Mouse (Mus musculus): ENCODE data around the gene Rbm15. TPM values are rescaled to one million over a fixed set of nuclear protein-coding genes. Genes with fewer than 3 reads are reported as not detected.

Rbm15 gene
- polyA plus RNA-seq (2012; rRNA removed) = 4.3 and 6.9 TPM in 2 replicates

GRCm38 (mm10) chr3:107333381-107334201 lies at the start of gene Rbm15:
Rbm15 (minus strand) TSS chr3:107333673.
- under 1% methylated on average over 62 of the region's 62 CpGs for WGBS
- peak; percentile 100 for DNase-seq (ENCODE audit: low read depth, low spot score)

- WGBS = 2% methylated on average over 4 of the region's 4 CpGs
- DNase-seq (ENCODE audit: low read depth, low spot score) = peak; percentile 32
Observed at GRCm38 (mm10) chr3:107379422-107379821, 45.9 kb upstream of the Rbm15 start.

DNA sequence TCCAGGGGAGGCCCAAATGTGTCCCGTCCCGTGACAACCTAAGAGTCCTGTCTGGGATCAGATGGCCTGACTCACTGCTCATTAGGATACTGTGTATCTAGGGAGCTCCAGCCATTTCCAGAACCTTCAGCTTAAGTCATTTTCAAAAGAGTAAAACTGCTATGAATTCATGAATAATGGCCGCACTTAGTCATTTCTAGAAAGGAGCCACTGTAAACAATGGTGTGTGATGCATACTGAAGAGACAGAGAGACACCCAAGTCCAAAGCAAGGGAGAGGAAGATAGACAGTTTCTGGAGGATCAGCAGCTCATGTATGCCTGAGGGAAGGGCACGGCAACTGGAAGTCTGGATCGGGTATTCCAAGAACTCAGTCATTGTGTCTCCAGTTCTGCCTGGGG lies 45.2 kb upstream of the Rbm15 start:
- no peak for DNase-seq (ENCODE audit: low read depth, low spot score)
- whole genome bisulfite sequencing = 80% methylated on average over 5 of the region's 5 CpGs

DNA sequence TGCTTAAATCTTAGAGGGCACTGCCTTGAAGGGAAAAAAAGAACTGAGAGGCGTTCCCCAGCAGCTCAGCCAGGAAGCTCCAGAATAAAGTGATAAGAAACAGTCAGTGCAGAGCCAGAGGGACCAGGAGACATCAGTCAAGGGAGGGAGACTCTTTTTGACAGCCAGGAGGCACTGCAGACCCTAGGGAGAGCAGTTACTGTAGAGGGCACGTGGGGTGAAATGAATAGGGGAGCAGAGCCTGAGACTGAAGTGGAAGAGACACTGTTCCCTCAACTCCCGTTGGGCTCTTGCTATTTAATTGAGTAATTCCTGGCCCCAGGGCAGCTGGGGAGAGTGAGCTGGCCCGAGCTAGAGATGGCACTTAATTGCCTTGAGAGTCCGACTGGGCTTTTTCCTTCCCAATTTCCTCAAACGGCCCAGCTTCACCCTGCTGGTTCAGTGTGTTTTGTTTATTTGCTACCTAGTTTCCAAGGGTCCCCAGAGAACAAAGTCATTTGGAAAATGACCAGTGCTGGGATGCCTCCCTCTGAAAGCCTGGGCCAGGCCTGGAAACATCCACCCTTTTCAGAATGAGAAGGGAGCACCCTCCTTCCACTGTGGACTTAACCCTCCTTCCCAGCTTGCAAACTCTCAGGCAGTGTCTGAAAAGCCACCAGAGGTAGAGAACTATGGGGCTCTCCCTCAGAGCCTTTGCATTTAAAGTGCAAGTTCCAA lies 41.6 kb upstream of the Rbm15 start:
- WGBS = 12% methylated on average over 6 of the region's 6 CpGs
- DNase-seq (ENCODE audit: low read depth, low spot score) = no peak

DNA sequence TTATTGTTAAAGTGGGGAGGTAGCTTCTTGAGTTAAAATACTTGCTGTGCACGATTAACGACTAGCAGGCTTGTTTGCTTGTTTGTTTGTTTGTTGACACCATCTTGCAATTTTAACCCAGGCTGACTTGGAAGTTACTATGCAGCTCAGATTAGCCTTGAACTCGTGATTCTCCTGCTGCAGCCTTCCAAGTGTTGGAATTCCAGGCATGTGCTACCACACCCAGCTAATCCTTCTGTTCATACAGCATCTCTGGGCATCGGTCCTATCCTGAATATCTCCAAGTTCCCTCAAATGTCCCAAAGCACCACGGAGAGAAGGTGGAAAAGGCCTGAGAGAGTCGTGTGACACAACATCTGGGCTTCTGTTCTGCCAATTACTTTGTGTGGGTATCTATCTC lies 35.7 kb upstream of the Rbm15 start:
- 70% methylated on average over 6 of the region's 6 CpGs for WGBS
- no peak for DNase-seq (ENCODE audit: low read depth, low spot score)

GRCm38 (mm10) chr3:107367938-107368599 lies 34.6 kb upstream of the Rbm15 start:
- WGBS = 70% methylated on average over 8 of the region's 8 CpGs

GRCm38 (mm10) chr3:107365341-107365740 lies 31.9 kb upstream of the Rbm15 start:
- 79% methylated on average over 4 of the region's 4 CpGs for WGBS
- no peak for DNase-seq (ENCODE audit: low read depth, low spot score)

More at GRCm38 (mm10) chr3:107367938-107368599, 34.6 kb upstream of the Rbm15 start:
- DNase-seq (ENCODE audit: low read depth, low spot score) = no peak

DNA sequence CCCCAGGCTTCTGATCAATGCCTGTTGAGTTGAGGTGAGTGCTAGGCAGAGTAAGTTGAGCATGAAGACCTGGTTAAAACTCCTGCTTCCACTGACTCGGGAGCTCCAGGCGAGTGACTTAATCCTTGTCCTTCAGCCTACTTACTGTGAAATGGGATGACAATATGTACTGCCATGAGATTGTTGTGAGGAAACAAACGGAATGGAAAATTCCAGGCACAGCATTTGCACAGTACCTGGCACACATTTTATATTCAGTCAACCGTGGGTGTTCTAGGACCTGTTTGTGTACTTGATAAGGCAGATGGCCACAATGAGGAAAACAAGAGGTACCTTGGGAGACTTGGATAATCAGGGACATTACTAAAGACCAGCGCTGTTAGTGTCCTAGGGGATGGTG lies 29.9 kb upstream of the Rbm15 start:
- 81% methylated on average over 5 of the region's 5 CpGs for WGBS

GRCm38 (mm10) chr3:107360341-107360740 lies 26.9 kb upstream of the Rbm15 start:
- 75% methylated on average over 4 of the region's 4 CpGs for WGBS
- DNase-seq (ENCODE audit: low read depth, low spot score) = no peak

More for the DNA sequence above, 29.9 kb upstream of the Rbm15 start:
- DNase-seq (ENCODE audit: low read depth, low spot score) = no peak

GRCm38 (mm10) chr3:107357700-107358234 lies 24.3 kb upstream of the Rbm15 start:
- no peak for DNase-seq (ENCODE audit: low read depth, low spot score)
- 68% methylated on average over 3 of the region's 3 CpGs for WGBS

GRCm38 (mm10) chr3:107356964-107357441 lies 23.5 kb upstream of the Rbm15 start:
- no peak for DNase-seq (ENCODE audit: low read depth, low spot score)
- WGBS = 1% methylated on average over 11 of the region's 11 CpGs

DNA sequence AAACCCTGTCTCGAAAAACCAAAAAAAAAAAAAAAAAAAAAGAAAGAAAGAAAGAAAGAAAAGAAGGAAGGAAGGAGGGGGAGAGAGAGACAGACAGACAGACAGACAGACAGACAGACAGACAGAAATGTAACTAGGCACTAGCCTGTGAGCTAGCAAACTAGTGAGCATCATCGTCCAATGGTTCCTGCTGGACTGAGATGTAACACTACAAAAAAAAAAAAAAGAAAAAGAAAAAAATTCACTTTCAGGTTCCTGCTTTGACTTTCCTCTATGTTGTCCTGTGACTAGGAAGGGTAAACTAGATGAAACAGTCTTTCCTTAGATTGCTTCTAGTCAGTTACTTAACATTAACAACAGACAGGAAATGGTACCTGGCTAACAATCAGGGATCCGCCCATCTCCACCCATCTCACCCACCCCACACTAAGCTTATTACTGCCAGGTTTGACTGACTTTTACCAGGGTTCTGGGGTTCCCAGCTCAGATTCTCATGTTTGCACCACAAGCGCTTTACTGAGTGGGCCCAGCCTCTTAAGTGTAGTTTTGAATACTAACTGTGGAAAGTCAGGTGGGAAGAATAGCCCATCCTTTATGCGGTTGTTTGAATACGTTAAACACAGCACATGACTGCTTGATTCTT lies 22.3 kb upstream of the Rbm15 start:
- DNase-seq (ENCODE audit: low read depth, low spot score) = no peak
- 84% methylated on average over 6 of the region's 6 CpGs for WGBS

- DNase-seq (ENCODE audit: low read depth, low spot score) = no peak
- whole genome bisulfite sequencing = 26% methylated on average over 3 of the region's 3 CpGs
Observed at GRCm38 (mm10) chr3:107351706-107352105, 18.2 kb upstream of the Rbm15 start.

- DNase-seq (ENCODE audit: low read depth, low spot score) = no peak
- WGBS = 29% methylated on average over 3 of the region's 3 CpGs
Observed at GRCm38 (mm10) chr3:107349006-107349405, 15.5 kb upstream of the Rbm15 start.

DNA sequence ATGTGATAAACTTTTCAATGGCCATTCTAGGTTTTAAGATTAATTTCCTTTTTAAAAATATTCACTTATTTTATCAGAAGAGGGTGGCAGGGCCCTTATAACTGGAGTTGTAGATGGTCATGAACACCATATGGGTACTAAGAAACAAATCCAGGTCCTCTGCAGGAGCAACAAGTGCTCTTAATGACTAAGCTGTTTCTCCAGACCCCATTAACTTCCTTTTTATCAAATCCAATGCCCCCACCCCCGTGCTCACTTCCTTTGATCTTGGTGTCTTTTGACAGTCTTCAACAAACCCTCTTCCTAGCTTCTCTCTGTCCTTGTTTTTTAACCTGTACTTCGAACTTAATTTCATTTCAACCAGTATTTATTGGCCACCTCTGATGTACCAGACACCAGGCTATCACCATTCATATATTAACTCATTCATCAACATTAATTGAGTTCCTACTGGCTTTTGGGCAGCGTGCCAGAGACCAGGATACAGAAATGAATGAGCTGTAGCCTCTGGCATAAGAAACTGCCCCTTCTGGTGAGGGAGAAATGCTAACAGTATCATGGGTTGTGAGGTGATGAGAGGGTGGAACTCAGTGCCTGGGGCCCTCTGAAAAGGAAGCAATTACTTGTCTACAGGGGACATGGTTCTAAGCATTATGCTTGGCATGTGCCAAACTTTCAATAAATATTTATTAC lies 11.7 kb upstream of the Rbm15 start:
- no peak for DNase-seq (ENCODE audit: low read depth, low spot score)
- WGBS = 50% methylated on average over 3 of the region's 3 CpGs

DNA sequence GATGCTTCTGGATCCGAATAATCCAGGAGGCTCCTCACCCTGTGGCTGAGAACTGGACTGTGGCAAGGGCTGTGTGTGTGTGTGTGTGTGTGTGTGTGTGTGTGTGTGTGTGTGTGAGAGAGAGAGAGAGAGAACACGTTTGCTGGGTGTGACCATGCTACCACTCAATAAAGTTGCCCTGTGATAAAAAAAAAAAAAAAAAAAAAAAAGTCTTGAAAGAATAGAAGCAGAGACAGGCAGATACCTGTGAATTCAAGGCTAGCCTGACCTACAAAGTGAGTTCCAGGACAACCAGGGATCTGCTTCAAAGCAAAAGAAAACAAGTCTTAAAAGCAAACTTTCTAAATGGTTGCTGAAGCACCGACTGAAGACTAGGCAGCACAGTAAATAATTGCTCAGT lies 10.5 kb upstream of the Rbm15 start:
- no peak for DNase-seq (ENCODE audit: low read depth, low spot score)
- 27% methylated on average over 3 of the region's 3 CpGs for WGBS

DNA sequence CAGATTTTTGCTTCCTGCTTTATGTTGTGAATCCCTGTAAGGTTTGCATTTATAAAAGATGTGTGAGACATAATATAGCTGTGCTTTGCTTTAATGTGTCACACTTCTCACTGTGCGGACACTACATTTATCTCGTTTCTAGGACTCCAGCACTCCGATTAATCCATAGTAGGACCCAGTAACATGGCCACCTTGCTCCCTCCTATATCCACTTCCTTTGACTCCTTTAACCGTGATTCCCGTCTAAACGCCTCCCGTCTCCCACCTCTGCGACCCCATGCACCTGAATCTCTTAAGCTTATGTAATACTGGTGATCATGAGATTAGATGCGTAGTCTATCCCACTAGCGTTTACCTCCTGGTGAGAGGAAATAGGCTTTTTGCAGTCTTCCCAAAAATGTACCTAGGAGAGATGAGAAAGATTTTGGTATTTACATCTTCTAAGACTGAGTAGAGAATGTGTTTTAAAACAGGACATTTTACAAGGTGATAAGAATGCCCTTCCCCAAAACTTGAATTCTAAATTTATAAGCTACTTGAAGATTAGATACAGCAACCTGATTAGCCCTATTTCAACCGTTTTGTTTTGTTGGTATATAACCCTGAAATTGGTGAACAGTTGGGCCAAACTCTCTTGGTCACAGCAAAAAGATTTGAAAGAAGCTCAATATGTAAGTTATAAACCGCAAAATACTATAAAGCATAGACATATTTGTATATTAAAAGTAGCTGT lies 895 bp upstream of the Rbm15 start:
- WGBS = 7% methylated on average over 12 of the region's 12 CpGs
- DNase-seq (ENCODE audit: low read depth, low spot score) = no peak

DNA sequence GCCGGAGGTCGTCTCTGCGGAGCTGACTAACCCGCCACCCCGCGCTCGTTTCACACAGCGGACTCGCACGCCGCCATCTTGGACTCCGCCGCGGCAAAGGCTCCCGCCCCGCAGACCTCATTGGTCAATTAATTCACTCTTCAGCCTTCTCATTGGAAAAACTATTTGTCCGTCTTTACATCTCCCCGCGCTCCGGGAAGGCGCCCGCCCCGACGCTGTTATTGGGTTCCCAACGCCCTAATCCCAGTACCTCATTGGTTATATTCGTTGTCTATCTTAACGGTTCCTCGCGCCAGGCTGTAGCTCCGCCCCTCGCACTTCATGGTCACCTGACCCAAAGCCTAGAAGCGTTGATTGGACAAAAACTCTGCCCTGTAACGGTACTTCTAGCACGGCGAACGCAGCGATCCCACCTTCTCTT lies 503 bp downstream of the Rbm15 start:
- peak; percentile 98 for DNase-seq (ENCODE audit: low read depth, low spot score)
- under 1% methylated on average over 37 of the region's 37 CpGs for WGBS
